Mouse (Mus musculus) kidney, embryonic 16.5 days (tissue): ENCODE measurements around the gene Znrf3. TPM values are rescaled to one million over a fixed set of nuclear protein-coding genes. Genes with fewer than 3 reads are reported as not detected.

Experiments used
- ATAC-seq: fragments of 200-750 bp; cut with Nextera tagmentation; 2 replicates; pipeline ENCODE4 v1.8.0; 2017; ENCODE audit warnings: moderate TSS enrichment; ENCODE audit not compliant: low FRiP score, low TSS enrichment
- H3K27ac ChIP-seq: fragments of 300-500 bp; sonication (generic); 2 replicates; pipeline ENCODE4 v1.5.1; 2014; ENCODE audit warnings: low read length
- H3K27me3 ChIP-seq: fragments of 300-500 bp; sonication (generic); 2 replicates; pipeline ENCODE4 v1.6.1; 2014; ENCODE audit warnings: low read length, control low read depth, mixed read lengths; ENCODE audit not compliant: insufficient read depth
- H3K36me3 ChIP-seq: fragments of 300-500 bp; sonication (generic); 2 replicates; pipeline ENCODE4 v1.6.1; 2014; ENCODE audit warnings: low read length, control low read depth, mixed read lengths; ENCODE audit not compliant: insufficient read depth
- H3K4me1 ChIP-seq: fragments of 300-500 bp; sonication (generic); 2 replicates; pipeline ENCODE4 v1.6.1; 2014; ENCODE audit warnings: low read length, control low read depth, mixed read lengths; ENCODE audit not compliant: insufficient read depth
- H3K4me2 ChIP-seq: fragments of 300-500 bp; sonication (generic); replicated peaks from 2 replicates; pipeline ENCODE4 v1.6.1; 2014; ENCODE audit warnings: low read depth, low read length
- H3K4me3 ChIP-seq: fragments of 300-500 bp; sonication (generic); 2 replicates; pipeline ENCODE4 v1.5.1; 2014; ENCODE audit warnings: mild to moderate bottlenecking, low read length
- H3K9ac ChIP-seq: fragments of 300-500 bp; sonication (generic); replicated peaks from 2 replicates; pipeline ENCODE4 v1.6.1; 2014; ENCODE audit warnings: low read length
- H3K9me3 ChIP-seq: fragments of 300-500 bp; sonication (generic); 2 replicates; pipeline ENCODE4 v1.6.1; 2016; ENCODE audit warnings: low read length, control low read depth
- WGBS: fragments of 180-500 bp; shearing (Covaris S2); extraction: QIAGEN DNeasy Blood & Tissue Kit; methylation state at CpG from one replicate; pipeline ENCODE4 v1.1.7; 2014; 5-methylcytosine and 5-hydroxymethylcytosine counted together
- polyA plus RNA-seq: library from polyadenylated mRNA; unstranded; fragments of >200 nt; fragmentation: Nextera tagmentation; extraction: Ambion mirVana; gene quantifications from 2 replicates; pipeline ENCODE4 v1.2.1, GENCODE M21; 2015

Gene Znrf3
- polyA plus RNA-seq, 1 experiment from 2014 or later, result 16.5 TPM

- Histone ChIP-seq H3K9ac (peak overlapping the region; percentile 87), H3K27ac (peak overlapping the region; percentile 89), H3K4me3 (peak overlapping the region; percentile 74), H3K9me3 (no peaks in the 10 kb centered on the region), H3K4me2 (peak overlapping the region; percentile 75), H3K4me1 (peaks cover 27% of the 10 kb centered on the region), H3K36me3 (no peaks in the 10 kb centered on the region), H3K27me3 (no peaks in the 10 kb centered on the region)
- 0% methylated on average over 22 of the region's 57 CpGs for WGBS
- ATAC-seq, result peak; percentile 59
Observed at GRCm38 (mm10) chr11:5444234-5444598, 431 bp downstream of the Znrf3 start.

GRCm38 (mm10) chr11:5443511-5444233 is 975 bp downstream of the Znrf3 start:
- H3K4me3 ChIP-seq, result peak overlapping the region; percentile 74
- H3K9me3 ChIP-seq, result no peaks in the 10 kb centered on the region
- peak overlapping the region; percentile 89 for H3K27ac ChIP-seq
- no peaks in the 10 kb centered on the region for H3K27me3 ChIP-seq
- under 1% methylated on average over 36 of the region's 38 CpGs for WGBS
- peaks cover 27% of the 10 kb centered on the region for H3K4me1 ChIP-seq
- ATAC-seq, result 0 out of 2 replicates have a peak, but pooled peaks have one; percentile 33
- no peaks in the 10 kb centered on the region for H3K36me3 ChIP-seq
- H3K4me2 ChIP-seq, result peak overlapping the region; percentile 75
- peak overlapping the region; percentile 87 for H3K9ac ChIP-seq

DNA sequence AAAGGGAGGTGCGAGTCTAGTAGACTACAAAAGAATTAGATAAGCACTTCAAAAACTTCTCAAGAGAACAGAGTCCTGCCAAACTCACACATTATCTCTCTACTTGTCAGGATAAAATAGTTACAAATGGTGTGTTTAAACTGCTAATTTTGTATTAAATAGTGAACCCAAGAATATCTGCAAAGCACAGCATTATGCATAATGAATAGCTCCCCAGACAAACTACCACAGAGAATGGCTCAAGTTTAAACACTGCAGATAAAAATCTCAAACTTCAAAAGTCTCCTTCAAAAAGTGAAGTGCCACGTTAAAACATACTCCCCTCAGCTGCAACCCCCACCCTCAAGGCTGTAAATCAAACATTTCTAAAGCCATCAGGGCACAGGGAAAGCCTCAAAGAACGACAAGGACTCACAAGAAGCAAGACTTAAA is 2.0 kb downstream of the Znrf3 start:
- WGBS, result 17% methylated on average over 3 of the region's 3 CpGs
- H3K4me3 ChIP-seq, result peak overlapping the region; percentile 74
- H3K27ac ChIP-seq, result no peak overlapping the region
- H3K4me1 ChIP-seq, result peaks cover 27% of the 10 kb centered on the region
- ATAC-seq, result no peak
- H3K27me3 ChIP-seq, result no peaks in the 10 kb centered on the region
- H3K36me3 ChIP-seq, result no peaks in the 10 kb centered on the region
- peak overlapping the region; percentile 75 for H3K4me2 ChIP-seq
- H3K9ac ChIP-seq, result peak overlapping the region; percentile 87
- no peaks in the 10 kb centered on the region for H3K9me3 ChIP-seq

DNA sequence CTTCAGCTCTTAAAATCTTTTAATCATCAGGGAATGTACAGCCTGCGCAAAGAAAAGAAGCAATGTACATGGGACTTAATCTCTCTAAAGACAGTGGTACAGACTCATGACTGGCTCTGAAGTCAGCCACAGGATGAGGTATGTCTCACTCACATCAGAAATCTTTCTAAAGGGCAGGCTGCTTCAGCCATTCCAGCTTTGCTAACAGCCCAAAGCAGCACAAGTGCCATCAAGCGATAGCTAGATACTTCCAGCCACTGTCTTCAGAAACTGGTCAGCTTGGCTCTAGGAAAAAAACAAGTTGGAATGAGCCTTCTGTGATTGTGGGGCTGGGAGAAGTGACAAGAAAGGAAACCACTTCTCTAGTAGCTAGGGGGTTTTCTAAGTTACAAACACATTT is 7.0 kb downstream of the Znrf3 start:
- 75% methylated on average over 2 of the region's 2 CpGs for WGBS
- H3K9me3 ChIP-seq, result no peaks in the 10 kb centered on the region
- no peak overlapping the region; the same call in 1 of the 2 replicates for H3K27ac ChIP-seq
- H3K27me3 ChIP-seq, result no peaks in the 10 kb centered on the region
- H3K4me3 ChIP-seq, result no peak overlapping the region
- H3K4me1 ChIP-seq, result peaks cover 17% of the 10 kb centered on the region
- H3K4me2 ChIP-seq, result no peak overlapping the region
- H3K36me3 ChIP-seq, result no peaks in the 10 kb centered on the region
- H3K9ac ChIP-seq, result no peak overlapping the region
- no peak for ATAC-seq

DNA sequence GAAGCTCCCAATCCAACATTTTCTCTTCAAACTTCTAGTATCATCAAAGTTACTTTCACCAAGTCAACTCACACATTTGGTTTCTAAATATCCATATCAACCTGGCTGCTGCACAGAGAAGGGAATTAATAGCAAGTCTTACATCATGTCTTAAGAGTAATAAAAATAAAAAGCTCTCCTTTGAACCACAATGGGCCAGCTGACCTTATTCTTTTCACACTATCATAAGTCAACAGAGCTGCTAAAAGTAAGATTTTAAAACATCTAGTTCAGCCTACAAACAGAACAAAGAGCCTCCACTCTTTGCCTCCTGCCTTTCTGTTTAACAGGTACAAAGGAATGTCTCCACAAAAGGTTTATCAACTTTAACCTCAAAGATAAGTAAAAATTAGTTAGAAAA is 7.7 kb downstream of the Znrf3 start:
- Histone ChIP-seq H3K4me2 (no peak overlapping the region), H3K27me3 (no peaks in the 10 kb centered on the region), H3K9me3 (no peaks in the 10 kb centered on the region), H3K27ac (no peak overlapping the region), H3K4me1 (peaks cover 12% of the 10 kb centered on the region; the same call in 1 of the 2 replicates), H3K36me3 (no peaks in the 10 kb centered on the region), H3K9ac (no peak overlapping the region), H3K4me3 (no peak overlapping the region)
- ATAC-seq, result no peak

DNA sequence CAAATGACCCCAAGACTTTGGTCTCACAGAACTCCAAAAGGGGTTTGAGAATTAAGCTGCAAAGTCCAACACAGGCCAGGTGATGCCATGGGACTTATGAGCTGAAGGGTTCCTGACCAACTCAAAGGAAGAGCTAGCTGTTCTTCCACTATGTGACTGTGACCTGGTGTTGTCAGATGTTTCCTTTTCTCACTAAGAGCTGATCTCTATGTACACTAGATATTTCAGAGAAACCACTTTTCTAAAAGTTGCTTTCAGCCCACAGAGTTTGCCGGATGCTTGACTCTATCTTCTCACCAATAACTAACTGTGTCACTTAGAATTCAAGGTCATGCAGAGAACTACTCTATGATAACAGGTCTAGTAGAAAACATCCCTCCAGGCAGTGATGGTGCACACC is 9.2 kb downstream of the Znrf3 start:
- no peak overlapping the region for H3K9ac ChIP-seq
- WGBS, result 94% methylated on average over 1 of the region's 1 CpGs
- no peak overlapping the region for H3K27ac ChIP-seq
- no peak for ATAC-seq
- H3K4me3 ChIP-seq, result no peak overlapping the region
- no peaks in the 10 kb centered on the region for H3K27me3 ChIP-seq
- H3K36me3 ChIP-seq, result no peaks in the 10 kb centered on the region
- H3K4me2 ChIP-seq, result no peak overlapping the region
- H3K4me1 ChIP-seq, result peaks cover 5% of the 10 kb centered on the region; the same call in 1 of the 2 replicates
- H3K9me3 ChIP-seq, result no peaks in the 10 kb centered on the region

DNA sequence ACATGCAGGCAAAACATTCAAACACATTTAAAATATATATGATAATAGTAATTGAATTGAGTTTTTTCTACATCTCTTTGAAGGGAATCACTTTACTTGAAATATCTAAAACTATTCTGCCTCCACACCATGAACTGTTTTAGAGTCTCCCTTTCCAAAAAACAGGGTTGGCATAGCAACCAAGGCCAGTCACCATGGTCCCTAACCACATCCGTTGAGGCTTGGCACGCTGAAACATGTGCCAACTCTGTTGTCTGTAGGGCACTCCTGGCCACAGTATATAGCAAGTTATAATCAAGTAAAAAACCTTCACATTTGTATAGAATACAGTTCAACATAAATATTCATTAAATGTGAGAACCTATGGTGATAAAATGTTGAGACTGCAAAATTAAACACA is 12.3 kb downstream of the Znrf3 start:
- no peak for ATAC-seq
- Histone ChIP-seq H3K36me3 (no peaks in the 10 kb centered on the region), H3K9ac (no peak overlapping the region), H3K4me2 (no peak overlapping the region), H3K27me3 (no peaks in the 10 kb centered on the region), H3K9me3 (no peaks in the 10 kb centered on the region), H3K27ac (no peak overlapping the region), H3K4me3 (no peak overlapping the region), H3K4me1 (0 out of 2 replicates have a peak, but pooled peaks cover 8% of the 10 kb centered on the region)
- 79% methylated on average over 2 of the region's 2 CpGs for WGBS

DNA sequence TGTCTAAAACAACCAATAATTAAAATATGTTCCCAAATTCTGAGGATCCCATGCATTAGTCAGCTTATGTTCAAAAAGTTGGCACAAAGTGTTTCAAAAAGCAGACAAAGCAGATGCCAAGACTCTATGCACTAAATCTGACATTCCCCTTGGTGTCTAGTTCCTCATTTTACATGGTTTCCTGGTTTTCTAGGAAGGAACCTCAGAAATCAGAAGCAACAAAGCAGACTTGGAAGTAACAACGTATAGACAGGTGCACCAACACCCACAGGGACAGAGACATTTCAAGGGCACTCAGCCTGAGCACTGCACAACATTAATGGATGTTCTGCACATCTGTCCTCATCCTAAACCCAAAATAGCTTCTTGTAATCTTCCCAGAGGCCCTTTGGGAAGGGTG is 13.8 kb downstream of the Znrf3 start:
- Histone ChIP-seq H3K9ac (no peak overlapping the region), H3K27me3 (no peaks in the 10 kb centered on the region), H3K4me3 (no peak overlapping the region), H3K4me1 (peaks cover 16% of the 10 kb centered on the region; the same call in 1 of the 2 replicates), H3K27ac (no peak overlapping the region), H3K4me2 (no peak overlapping the region), H3K9me3 (no peaks in the 10 kb centered on the region), H3K36me3 (no peaks in the 10 kb centered on the region)
- 41% methylated on average over 1 of the region's 1 CpGs for WGBS
- no peak for ATAC-seq

GRCm38 (mm10) chr11:5429396-5430190 is 15.1 kb downstream of the Znrf3 start:
- 85% methylated on average over 4 of the region's 4 CpGs for WGBS
- peaks cover 16% of the 10 kb centered on the region; the same call in 1 of the 2 replicates for H3K4me1 ChIP-seq
- no peaks in the 10 kb centered on the region for H3K27me3 ChIP-seq
- no peak overlapping the region for H3K27ac ChIP-seq
- no peaks in the 10 kb centered on the region for H3K9me3 ChIP-seq
- no peak overlapping the region for H3K4me2 ChIP-seq
- no peak overlapping the region for H3K9ac ChIP-seq
- no peaks in the 10 kb centered on the region for H3K36me3 ChIP-seq
- no peak for ATAC-seq
- H3K4me3 ChIP-seq, result no peak overlapping the region

DNA sequence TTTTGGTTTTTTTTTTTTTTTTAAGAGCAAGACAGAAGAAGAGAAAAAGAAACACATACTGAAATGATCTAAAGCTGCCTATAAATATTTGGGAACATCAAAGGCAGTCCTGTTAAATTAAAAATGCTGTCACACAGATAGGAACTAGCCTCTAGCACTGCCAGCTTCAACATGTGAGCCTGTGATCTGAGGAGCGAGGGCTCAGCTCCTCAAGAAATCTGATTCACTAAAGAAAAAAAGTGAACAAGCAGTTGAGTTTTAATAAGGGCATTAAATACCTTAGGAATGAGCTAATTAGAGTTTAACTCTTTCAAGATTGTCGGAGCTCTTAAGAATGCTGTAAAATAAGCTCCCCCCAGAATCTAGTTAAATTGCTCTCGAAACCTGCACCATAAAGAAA is 17.4 kb downstream of the Znrf3 start:
- Histone ChIP-seq H3K4me1 (peaks cover 31% of the 10 kb centered on the region), H3K9ac (no peak overlapping the region), H3K9me3 (no peaks in the 10 kb centered on the region), H3K36me3 (no peaks in the 10 kb centered on the region), H3K27me3 (no peaks in the 10 kb centered on the region), H3K27ac (no peak overlapping the region), H3K4me3 (no peak overlapping the region), H3K4me2 (no peak overlapping the region)
- WGBS, result 58% methylated on average over 3 of the region's 3 CpGs
- no peak for ATAC-seq
